Mouse (Mus musculus): Measurements from ENCODE around the gene Med13l. TPM values are rescaled to one million over a fixed set of nuclear protein-coding genes. Genes with fewer than 3 reads are reported as not detected.
A peak's percentile ranks its signal among the peaks of the same experiment; 100 is the strongest.

The Med13l gene
- 20.3 and 21.4 TPM in 2 replicates for polyA plus RNA-seq (2012; rRNA removed)

DNA sequence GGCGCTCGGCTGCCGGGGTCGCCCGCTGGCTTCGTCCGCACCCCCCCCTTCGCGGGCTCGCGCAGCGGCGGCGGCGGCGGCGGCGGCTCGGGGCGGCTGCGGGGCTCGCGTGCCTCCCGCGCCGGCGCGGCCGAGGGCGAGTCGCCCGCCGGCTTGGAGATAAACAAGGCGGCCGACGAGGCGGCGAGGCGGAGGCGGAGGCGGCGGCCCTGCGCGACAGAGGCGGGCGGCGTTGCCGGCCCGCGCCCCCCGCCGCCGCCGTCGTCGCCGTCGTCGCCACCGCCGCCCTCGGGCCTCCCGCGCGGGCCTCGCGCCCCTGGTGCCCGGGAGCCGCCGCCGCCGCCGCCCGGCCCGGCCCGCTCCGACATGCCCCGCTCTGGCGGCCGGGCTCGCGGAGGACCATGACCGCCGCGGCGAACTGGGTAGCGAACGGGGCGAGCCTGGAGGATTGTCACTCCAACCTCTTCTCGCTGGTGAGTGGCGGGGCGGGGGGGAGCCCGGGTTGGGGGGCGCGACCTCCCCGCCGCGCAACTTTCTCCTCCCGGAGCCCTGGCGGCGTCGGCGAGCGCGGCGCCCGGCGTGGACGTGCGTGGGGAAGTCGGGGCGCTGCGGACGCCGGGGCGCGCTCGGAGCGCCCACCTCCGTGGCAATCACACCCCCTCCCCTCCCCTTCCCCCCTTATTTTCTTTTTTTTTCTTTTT is at the start of gene Med13l:
TSS of gene Med13l (plus strand) at position 295 of the 701 bp plus-strand sequence.
- TF ChIP-seq CTCF (IDR thresholded peaks at IDR 0.05; ENCODE audit: insufficient read depth, low read length) (no peak), POLR2A (IDR thresholded peaks at IDR 0.05; ENCODE audit: borderline replicate concordance, extremely low read depth, low read depth, low read length) (no peak)
- WGBS = 1% methylated on average over 115 of the region's 120 CpGs
- Histone ChIP-seq H3K4me3 (replicated peaks; ENCODE audit: extremely low read depth, low read depth, low read length) (peak within 1 kb of the TSS; percentile 82), H3K4me1 (ENCODE audit: control insufficient read depth, insufficient read depth, low read length) (peaks cover 13% of the 10 kb centered on the region)
- peak; percentile 72 for DNase-seq

DNA sequence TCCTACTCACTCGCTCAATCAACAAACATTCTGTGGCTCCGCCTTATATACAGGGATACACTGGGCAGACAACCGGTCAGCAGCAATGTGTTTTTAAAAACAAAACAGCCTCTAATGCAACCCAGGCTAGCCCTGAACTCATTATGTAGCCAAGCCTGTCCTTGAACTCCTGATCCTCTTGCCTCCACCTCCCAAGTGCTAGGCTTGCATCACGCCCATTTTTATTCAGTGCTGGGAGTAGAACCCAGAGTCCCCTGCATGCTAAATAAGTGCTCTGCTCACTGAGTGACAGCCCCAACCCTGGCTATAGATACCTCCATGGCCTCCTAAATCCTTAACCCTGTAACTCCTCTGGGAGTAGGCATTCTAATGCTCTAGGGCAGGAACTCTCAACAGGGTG is 49.5 kb upstream of the Med13l start:
- 89% methylated on average over 4 of the region's 4 CpGs for WGBS
- no peak for DNase-seq
- TF ChIP-seq CTCF (IDR thresholded peaks at IDR 0.05; ENCODE audit: insufficient read depth, low read length) = no peak
- TF ChIP-seq POLR2A (IDR thresholded peaks at IDR 0.05; ENCODE audit: borderline replicate concordance, extremely low read depth, low read depth, low read length) = no peak
- Histone ChIP-seq H3K4me1 (ENCODE audit: control insufficient read depth, insufficient read depth, low read length) (peaks cover 4% of the 10 kb centered on the region; the same call in 1 of the 2 replicates), H3K4me3 (replicated peaks; ENCODE audit: extremely low read depth, low read depth, low read length) (no peak overlapping the region)

DNA sequence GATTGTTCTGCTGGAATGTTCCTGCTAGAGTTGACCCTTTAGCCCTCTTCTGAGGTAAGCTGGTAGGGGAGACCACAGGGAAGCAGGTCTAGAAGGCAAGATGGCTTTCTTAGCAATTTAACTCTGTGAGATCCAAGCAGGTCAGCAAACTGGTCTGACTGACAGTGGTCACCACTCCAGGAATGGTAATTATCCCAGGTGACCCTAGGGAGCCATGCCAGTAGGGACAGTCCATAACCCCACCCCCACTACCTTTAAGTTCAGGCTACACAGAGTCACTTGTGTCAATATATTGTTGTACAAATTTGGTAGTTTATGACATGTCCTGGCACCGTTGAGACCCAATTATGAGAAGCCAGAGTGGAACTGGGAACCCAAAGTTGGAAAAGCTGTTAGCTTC is 47.5 kb upstream of the Med13l start:
- DNase-seq = no peak
- no peak overlapping the region for H3K4me3 ChIP-seq (replicated peaks; ENCODE audit: extremely low read depth, low read depth, low read length)
- peaks cover 4% of the 10 kb centered on the region; the same call in 1 of the 2 replicates for H3K4me1 ChIP-seq (ENCODE audit: control insufficient read depth, insufficient read depth, low read length)
- TF ChIP-seq POLR2A (IDR thresholded peaks at IDR 0.05; ENCODE audit: borderline replicate concordance, extremely low read depth, low read depth, low read length) (no peak), CTCF (IDR thresholded peaks at IDR 0.05; ENCODE audit: insufficient read depth, low read length) (no peak)
- WGBS = 83% methylated on average over 1 of the region's 1 CpGs

DNA sequence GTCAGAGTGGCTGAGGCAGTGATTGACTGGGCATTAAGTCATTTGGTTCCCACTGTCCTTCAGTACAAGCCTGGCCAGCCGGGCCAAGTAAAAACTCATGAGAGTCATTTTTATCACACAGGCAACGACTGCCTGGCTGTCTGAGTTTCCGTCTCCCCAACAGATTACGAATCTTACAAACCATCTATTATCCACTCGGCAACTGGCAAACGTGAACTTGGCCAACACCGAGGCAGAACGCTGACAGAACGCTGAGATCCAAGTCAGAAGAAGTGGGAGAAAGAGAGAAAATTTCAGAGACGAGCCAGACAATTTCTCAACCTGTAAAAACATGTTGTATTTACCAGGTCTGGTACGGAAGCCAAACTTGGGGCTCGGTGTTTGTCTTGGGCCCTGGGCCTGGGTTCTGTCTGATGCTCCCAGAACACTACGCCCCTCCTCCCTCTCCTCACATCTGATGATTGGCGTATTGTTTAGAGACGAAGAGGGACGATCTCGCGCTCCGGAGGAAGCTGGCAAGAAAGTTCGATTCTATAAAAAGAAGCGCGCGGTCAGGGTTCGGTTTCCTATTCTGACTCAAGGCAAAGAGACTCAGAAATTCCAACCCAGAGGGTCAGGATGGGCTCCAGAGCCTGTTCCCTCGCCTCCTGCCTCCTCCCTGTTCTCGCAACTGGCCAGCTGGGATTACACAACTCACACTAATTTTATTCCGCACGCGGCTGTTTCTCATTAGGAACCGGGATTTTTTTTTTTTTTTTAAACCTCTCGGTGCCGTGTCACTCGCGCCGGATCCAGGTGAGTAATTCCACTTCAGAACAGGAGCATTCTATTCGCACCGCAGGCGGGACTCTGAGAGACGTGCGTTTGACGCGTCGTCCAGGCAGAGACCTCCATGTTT is 46.6 kb upstream of the Med13l start:
- Histone ChIP-seq H3K4me1 (ENCODE audit: control insufficient read depth, insufficient read depth, low read length) (peaks cover 4% of the 10 kb centered on the region; the same call in 1 of the 2 replicates), H3K4me3 (replicated peaks; ENCODE audit: extremely low read depth, low read depth, low read length) (peak overlapping the region; percentile 53)
- WGBS = 2% methylated on average over 43 of the region's 43 CpGs
- DNase-seq = peak; percentile 52
- TF ChIP-seq POLR2A (IDR thresholded peaks at IDR 0.05; ENCODE audit: borderline replicate concordance, extremely low read depth, low read depth, low read length) = 0 out of 2 replicates have a peak, but pooled peaks have one; percentile 12
- TF ChIP-seq CTCF (IDR thresholded peaks at IDR 0.05; ENCODE audit: insufficient read depth, low read length) = no peak

DNA sequence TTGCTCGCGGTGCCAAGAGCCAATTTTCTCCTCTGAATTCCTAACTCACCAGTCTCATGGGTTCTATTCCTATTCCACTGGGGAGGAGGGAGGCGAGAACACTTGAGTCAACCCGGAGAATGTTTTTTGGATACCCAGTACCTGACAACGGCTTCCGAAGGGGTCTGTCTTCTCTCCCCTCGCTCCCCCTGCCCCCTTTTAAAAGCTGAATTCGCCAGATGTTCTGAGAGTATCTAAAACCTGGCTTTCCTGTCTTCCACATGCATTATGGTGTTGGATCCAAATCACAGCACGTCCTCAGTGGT is 46.0 kb upstream of the Med13l start:
- Histone ChIP-seq H3K4me3 (replicated peaks; ENCODE audit: extremely low read depth, low read depth, low read length) (peak overlapping the region; percentile 53), H3K4me1 (ENCODE audit: control insufficient read depth, insufficient read depth, low read length) (peaks cover 4% of the 10 kb centered on the region; the same call in 1 of the 2 replicates)
- no peak for TF ChIP-seq POLR2A (IDR thresholded peaks at IDR 0.05; ENCODE audit: borderline replicate concordance, extremely low read depth, low read depth, low read length)
- 15% methylated on average over 9 of the region's 9 CpGs for WGBS
- no peak for DNase-seq

DNA sequence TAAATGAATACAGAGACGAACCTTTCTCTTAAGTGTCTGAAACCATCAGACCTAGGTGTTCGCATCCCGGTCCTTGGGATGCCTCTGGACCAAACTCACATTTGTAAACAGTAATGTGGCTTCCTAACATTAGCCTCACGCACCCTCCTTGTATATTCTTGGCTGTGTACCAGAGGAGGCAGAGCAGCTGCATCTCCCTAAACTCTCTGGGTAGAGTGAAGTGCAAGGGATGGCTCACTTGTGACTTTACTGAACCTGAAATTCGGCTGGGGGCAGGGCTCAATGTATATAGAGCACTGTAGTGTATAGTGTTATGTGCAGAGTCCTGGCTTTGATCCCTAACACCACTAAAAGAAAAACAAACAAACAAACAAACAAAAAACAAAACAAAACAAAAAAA is 45.6 kb upstream of the Med13l start:
- 31% methylated on average over 5 of the region's 5 CpGs for WGBS
- Histone ChIP-seq H3K4me3 (replicated peaks; ENCODE audit: extremely low read depth, low read depth, low read length) (no peak overlapping the region), H3K4me1 (ENCODE audit: control insufficient read depth, insufficient read depth, low read length) (peaks cover 4% of the 10 kb centered on the region; the same call in 1 of the 2 replicates)
- DNase-seq = no peak
- TF ChIP-seq CTCF (IDR thresholded peaks at IDR 0.05; ENCODE audit: insufficient read depth, low read length) = no peak

DNA sequence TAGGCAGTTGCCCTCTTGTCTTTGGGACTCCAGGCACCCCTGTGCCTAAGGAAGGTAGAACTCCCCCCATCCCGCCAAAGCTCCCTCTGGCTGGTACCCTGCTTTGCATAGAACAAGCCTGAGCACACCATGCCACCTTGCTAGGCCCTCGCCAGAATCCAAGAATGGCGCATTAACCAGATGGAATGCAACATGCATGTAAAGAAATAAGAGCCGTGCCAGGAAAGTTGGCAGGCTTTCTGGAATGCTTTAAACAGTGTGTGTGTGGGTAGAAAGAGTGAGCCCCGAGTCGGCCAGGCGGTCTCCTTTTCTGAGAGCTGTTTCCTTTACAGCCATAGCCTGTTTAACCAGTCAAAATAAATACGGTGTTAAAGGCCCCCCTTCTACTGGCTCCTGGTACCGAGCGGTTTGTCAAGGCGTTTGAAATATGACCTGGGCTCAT is 45.2 kb upstream of the Med13l start:
- Histone ChIP-seq H3K4me3 (replicated peaks; ENCODE audit: extremely low read depth, low read depth, low read length) (no peak overlapping the region), H3K4me1 (ENCODE audit: control insufficient read depth, insufficient read depth, low read length) (peaks cover 4% of the 10 kb centered on the region; the same call in 1 of the 2 replicates)
- TF ChIP-seq CTCF (IDR thresholded peaks at IDR 0.05; ENCODE audit: insufficient read depth, low read length) (no peak), POLR2A (IDR thresholded peaks at IDR 0.05; ENCODE audit: borderline replicate concordance, extremely low read depth, low read depth, low read length) (no peak)
- WGBS = 44% methylated on average over 11 of the region's 11 CpGs
- no peak for DNase-seq

DNA sequence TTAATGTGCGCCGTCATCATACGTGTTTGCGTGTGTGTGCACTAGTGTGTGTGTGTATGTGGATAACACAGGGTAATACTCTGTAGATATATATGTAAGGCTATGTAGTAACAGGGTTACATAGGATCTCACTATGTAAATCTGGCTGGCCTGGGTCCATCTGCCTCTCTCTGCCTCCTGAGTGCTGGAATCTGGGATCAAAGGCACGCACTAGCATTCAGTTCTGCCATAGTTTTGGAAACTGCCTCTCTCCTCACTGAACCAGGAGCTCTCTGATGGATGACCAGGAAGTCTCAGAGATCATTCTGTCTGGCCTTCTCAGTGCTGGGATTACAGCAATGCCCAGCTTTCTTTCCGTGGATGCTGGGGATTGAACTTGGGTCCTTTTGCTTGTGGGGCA is 44.4 kb upstream of the Med13l start:
- Histone ChIP-seq H3K4me3 (replicated peaks; ENCODE audit: extremely low read depth, low read depth, low read length) (no peak overlapping the region), H3K4me1 (ENCODE audit: control insufficient read depth, insufficient read depth, low read length) (peaks cover 4% of the 10 kb centered on the region; the same call in 1 of the 2 replicates)
- DNase-seq = no peak
- 92% methylated on average over 6 of the region's 6 CpGs for WGBS
- TF ChIP-seq CTCF (IDR thresholded peaks at IDR 0.05; ENCODE audit: insufficient read depth, low read length) (no peak), POLR2A (IDR thresholded peaks at IDR 0.05; ENCODE audit: borderline replicate concordance, extremely low read depth, low read depth, low read length) (no peak)

DNA sequence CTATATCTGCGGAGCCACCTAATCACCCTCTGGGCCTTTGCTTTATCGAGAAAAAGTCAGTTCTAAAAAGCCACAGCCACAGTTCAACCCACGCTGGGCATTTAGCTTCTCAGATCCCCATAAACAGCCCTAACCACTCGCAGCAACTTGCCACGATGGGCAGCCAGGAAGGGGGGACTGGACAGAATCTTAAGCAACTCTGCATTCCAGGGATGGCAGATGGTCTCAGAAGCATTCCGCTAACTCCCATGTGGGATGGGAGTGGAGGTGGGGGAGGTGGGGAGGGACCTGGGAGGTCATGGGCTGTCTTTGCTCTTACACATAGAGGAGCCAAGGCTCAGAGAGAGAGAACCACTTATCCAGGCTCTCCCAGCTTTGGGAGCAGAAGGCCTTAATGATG is 44.0 kb upstream of the Med13l start:
- TF ChIP-seq POLR2A (IDR thresholded peaks at IDR 0.05; ENCODE audit: borderline replicate concordance, extremely low read depth, low read depth, low read length) (no peak), CTCF (IDR thresholded peaks at IDR 0.05; ENCODE audit: insufficient read depth, low read length) (no peak)
- no peak for DNase-seq
- Histone ChIP-seq H3K4me1 (ENCODE audit: control insufficient read depth, insufficient read depth, low read length) (peaks cover 4% of the 10 kb centered on the region; the same call in 1 of the 2 replicates), H3K4me3 (replicated peaks; ENCODE audit: extremely low read depth, low read depth, low read length) (no peak overlapping the region)
- 70% methylated on average over 6 of the region's 6 CpGs for WGBS
